Mouse (Mus musculus) thymus, postnatal 14 days (tissue): ENCODE results near the gene Tanc1.

Experiments used
- DNase-seq: peaks from one replicate; pipeline ENCODE4 v3.0.0; 2021

The Tanc1 gene

DNA sequence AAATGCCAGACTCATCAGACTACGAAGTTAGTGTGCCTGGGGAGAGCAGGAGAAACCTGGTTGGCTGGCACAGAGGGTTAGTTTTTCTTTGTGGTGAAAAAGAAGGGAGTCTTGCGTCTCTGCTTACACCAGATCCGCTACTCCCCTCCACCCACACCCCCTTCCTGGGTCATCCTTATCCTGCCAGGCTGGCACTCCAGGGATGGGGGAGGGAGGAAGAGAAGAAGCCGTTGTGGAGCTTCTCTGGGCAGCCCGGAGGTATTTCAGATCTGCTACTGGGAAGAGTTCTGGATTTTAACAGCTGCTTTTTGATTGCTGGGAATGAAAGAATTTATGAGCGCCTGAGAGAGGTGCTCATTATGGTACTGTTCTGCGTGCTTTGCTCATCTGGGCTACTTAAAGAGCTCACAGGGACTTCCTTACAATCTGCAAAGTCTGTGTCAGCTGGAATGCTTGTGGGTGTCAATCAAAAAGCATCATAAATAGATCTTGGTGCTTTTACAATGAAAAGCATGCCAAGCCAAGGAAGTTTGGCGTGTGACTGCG lies 1.7 kb downstream of the Tanc1 start:
- DNase-seq = peak; percentile 9

DNA sequence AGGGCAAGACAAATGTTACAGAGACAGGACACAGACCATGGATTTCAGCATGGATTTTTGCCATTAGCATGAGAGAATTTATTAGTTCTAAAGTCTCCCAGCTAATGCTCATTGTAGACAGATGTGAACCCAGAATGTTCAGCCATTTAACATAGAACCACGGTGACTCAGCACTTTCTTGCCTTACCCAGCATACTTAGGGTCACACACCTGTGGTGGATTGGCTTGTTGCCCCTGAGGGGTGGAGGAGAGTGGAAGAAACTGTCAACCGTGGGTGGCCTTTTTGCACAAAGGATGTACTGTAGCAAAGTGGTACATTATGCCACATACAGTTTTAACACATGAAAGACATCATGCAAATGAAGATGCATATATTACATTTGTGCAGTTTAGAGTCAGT lies 5.0 kb downstream of the Tanc1 start:
- no peak for DNase-seq

DNA sequence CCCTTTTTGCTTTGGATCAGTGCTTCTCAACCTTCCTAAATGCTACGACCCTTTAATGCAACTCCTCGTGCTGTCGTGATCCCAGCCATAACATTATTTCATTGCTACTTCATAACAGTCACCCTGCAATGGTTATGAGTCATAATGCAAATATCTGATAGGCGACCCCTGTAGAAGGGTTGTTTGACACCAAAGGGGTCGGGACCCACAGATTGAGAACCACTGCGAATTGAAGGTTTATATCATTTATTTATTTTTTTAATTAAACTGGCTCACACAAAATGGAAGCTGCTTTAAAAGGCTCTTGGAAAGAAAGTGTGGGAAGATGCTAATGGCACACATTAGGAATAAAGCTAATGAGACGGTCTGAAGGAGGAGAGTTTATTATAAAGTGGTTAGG lies 7.2 kb downstream of the Tanc1 start:
- no peak for DNase-seq

DNA sequence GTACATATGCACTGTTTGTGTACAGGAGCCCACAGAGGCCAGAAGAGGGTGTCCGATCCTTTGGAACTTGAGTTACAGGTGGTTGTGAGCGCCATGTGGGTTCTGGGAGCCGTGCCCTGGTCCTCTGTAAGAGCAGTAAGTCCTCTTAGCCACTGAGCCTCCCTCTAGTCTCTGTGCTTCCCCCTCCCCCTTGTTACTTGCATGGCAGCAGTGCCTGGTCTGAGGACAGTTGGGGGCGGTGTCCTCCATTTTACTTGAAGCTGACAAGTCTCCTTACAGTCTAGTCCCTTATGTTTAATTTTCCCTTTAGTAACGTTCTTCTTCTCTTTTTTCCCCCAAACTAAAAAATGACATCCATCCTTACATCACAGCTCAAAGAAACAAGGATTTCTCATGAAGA lies 8.8 kb downstream of the Tanc1 start:
- no peak for DNase-seq

DNA sequence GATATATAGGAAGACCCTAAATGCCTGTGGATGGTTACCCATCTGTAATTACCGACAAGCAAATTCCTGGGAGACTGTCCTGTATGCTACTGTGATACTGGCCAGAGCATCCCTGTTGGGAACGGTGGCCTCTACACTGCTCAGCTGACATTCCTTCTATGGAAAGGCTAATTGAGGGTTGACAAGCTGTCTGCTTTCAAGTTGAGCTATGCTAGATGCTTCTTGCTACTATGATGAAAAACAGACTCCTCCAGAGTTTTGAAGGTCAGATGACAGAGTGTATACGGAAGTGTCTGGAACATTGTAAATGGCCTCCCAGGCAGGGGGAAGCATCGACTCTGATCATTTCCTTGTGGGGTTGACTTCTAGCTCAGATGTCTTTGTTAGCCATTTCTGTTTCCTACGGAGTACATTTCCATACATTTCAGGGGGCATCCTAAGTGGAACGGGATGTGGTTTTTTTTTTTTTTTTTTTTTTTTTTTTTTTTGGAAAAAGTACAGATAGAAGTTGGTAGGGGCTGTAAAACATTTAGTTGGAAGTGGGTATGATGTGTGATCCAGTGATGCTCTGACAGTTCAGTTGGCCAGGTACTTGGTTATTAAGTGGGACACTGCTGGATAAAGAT lies 10.8 kb downstream of the Tanc1 start:
- DNase-seq = no peak

DNA sequence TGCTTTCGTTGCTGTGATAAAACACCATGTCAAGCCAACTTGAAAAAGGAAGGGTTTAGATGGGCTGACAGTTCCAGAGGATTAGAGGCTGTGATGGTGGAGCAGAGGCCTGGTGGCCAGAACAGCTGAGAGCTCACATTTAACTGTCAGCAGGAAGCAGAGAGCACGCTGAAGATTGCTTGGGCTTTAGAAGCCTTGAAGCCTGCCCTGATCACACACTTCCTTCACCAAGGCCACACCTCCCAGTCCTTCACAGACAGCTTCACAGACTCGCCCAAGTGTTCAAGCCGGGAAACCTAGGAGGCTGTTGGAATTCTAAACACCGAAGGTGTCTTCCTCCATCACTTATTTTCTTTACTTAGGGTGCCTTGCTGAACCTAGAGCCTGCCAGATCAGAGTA lies 12.0 kb downstream of the Tanc1 start:
- no peak for DNase-seq

DNA sequence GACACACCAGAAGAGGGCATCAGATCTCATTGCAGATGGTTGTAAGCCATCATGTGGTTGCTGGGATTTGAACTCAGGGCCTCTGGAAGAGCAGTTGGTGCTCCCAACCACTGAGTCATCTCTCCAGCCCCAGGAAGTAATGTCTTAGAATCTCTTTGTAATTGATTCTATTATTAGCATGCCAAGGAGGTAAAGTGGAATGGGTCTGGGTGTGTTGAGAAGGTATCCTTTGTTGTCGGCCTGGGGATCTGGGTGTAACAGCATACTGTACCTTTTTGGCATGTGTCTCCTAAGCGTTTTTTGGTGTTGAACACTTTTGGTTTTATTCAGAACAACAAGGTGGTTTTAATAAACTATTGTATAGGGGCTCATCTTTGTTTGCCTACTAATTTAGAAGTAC lies 13.6 kb downstream of the Tanc1 start:
- no peak for DNase-seq

DNA sequence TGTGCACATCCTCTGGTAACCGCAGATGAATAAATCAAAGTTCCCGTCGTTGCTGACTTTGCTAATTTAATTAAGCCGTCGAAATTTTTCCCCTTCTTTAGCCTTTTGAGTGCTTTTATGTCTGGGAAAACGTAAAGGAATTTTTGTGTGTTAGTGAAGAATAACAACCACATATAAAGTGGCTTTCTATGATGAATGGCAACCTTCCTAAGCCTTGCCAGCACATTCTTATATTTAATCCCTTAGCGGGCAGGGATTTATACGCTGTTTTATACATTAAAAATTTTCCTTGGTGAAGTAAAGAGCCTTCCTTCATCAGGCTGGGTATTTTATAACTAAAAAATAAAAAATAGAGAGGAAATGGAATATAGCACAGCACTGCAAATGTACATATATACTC lies 14.1 kb downstream of the Tanc1 start:
- DNase-seq = no peak

DNA sequence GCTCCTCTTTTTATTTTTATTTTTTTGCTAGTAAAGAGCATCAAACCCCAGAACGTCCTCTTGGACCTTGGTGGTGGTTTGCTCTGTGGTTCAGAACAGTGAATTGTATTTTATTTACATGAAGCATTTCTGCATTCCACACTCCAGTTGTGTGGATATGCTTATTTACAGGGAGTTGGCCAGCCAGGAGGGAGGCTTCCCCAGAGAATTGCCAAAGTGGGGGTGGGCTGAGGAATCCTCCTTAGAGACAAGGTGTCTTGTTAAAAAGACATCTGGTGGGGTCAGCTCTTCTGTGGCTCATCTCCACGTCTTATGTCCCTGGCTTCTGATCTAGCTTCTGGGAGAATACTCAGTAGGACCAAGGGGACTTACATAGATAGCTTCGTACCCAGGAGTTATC lies 14.6 kb downstream of the Tanc1 start:
- no peak for DNase-seq

DNA sequence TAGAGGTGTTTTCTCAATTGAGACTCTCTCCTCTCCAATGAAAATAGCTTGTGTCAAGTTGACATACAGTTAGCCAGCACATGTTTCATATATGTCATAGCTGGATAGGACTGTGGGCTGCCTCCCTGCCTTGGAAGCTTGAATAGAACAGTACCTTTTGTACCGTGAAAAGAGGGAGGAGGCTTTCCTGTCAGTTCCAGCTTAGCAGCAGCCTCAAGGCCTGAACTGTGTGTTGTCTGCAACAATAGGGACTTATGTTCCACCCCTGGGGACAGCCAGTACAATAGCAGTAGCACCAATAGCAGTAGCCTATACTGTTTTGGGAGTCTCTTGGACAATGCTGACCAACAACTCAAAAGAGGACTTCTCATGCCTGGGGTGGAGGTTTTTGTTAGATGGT lies 15.7 kb downstream of the Tanc1 start:
- DNase-seq = no peak

DNA sequence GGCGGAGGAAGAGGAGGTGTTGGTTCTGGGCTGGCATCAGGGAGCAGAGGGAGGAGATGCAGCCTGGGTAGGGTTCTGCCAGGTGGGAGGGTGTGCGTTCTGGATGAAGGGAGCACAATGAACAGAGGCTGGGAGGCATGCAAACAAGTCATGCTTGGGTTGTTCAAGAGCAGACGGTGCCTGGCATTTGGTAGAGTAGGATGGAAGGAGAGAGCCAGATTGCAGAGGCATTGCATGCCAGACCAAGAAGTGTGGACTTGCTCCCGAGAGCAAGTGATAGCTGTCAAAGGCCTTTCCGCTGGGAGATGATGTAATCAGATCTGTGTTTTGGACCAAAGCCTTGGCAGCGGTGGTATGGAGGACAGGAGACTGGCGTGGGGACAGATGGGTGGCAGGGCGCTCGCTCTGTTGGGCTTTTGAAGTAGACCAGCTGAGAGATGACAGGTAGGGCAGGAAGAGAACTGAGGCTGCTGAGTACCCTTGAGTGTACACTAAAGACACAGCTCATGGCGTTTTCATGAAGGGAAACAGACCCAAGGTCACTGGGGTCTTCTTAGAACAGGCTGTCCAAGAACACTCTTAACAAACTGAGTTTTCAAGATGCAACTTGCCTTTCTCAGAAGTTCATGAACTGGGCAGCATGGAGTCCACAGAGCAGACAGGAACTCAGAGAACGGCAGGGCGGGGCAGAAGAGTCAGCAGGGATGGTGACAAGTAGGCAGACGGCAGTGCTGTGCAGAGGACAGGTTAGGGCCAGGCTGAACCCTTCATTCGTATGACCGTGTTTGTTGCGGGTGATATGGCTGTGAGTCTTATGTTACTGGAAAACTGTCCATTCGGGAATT lies 16.4 kb downstream of the Tanc1 start:
- no peak for DNase-seq

DNA sequence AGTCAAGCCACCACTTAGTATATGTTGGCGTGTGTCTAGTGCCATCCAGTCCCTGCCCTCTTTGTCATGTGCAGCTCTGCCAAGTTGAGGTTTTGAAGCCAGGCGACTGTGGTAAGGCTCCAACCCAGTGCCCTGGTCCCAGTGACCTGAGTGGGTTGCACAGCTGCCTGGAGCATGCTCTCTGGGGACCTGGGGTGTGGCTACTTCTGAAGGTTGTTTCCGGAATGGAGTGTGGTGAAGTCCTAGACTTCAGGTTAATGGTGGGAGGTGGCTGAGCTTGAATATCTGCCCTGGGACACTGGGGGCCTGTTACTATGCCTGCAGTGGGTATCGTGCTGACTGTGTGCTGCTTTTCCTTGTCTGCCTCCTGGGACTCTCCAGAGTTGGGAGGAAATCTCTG lies 18.0 kb downstream of the Tanc1 start:
- peak; percentile 9 for DNase-seq

DNA sequence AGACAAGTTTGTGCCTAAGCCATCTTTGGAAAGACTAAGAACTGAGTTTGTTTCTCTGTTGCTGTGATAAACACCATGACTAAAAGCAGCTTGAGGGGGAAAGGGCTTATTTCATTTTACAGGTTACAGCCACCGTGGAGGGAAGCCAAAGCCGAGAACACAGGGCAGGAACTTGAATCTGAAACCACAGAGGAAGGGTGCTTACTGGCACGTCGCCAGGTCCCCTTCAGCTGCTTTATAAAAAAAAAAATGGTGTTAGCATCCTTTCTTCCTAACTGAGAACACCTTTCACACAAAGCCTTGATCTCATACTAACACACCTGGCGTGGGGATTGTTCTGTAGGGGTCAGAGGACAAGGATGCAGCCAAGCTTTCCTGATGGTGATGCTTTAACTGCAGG lies 19.6 kb downstream of the Tanc1 start:
- DNase-seq = peak; percentile 72

DNA sequence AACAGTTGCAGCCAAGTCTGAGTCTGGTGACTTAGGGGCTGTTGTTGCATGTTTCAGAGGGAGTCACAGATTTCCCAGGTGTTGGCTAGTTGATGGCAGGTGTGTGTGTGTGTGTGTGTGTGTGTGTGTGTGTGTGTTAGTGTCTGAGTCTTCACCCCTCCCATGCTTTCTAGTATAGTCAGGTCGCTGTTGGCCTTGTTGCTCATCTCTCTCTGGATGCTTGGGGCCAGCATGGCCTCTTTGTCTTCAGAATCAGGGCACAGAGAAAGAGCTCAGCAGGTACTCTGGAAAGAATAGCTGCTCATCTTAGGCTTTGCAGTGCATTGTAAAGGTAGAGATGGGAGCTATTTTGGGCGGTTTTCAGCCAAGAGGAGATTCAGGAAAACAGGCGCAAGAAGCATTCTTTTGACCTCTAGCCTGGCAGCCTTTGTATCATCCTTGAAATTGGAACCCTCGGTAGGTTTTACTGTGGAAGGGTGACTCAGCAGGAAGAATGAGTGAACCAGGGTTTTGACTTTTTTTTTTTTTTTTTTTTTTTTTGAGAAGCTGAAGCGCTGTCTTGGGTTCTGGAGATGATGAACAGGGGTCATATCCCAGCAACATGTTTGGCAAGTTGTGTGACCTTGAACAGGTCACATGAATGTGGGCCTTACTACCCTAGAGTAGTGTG lies 22.1 kb downstream of the Tanc1 start:
- no peak for DNase-seq

DNA sequence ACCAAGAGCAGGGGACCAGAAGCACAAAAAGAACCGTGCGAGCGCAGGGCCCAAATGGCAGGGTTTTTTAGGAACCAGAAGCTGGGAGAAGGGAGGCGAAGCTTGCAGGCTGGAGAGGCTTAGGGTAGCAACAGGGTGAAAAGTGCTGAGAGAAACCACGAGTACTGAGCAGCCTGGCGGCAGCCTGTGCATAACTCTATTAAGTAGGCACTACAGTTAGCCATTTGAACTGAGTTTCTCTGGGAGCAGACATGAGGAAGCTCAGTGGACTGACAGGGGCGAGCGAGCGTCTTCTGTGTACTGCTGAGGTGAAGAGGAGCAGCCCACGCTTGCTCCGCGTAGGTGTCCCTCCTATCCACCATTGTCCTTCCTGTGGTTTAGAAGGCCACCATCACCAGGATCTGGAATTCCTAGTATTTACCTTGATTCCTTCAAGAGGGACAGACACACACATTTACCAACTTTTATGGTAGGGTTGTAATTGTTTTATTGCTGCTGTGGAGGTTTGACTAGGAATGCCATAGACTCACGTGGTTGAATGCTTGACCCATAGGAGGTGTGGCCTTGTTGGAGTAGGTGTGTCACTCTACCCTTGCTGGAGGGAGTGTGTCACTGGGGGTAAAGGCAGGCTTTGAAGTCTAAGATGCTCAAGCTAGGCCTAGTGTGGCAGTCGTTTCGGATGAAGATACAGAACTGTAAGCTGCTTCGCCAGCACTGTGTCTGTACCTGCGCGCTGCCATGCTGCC lies 25.4 kb downstream of the Tanc1 start:
- no peak for DNase-seq

DNA sequence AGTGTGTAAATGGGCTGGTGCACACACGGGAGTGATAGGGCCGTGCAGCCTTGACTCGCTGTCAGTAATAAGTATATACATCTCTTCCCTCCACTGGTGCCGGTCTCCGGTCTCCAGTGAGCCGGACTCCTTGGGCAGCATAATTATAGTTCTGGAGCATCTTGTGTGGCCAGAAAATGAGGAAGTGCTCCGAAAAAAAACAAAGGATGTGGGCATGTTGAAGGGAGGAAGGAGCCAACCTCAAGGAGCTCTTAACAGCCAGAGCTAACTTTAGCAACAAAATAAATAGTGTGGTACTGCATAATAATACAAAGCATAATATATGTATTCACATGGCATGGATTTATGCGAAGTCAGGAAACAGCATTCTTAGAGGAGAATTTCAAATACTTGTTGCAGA lies 30.9 kb downstream of the Tanc1 start:
- DNase-seq = no peak

DNA sequence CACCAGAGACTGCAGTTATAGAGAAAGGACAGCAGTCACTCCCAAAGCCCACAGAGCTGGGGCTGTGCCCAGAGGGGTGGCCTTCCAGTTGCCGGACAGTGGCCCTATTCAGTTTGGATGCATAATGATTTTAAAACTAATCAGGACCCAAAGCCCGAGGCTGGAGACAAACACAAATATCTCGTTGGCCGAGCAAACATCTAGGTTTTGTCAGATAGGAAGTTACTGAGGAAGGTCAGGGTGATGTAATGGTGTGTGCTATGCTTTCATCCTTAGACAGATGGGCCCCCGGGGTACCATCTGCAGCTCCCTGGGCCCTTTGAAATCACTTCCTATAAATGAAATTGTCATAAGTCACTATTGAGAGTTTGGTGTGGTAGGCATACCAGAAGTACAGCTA lies 33.0 kb downstream of the Tanc1 start:
- peak; percentile 7 for DNase-seq

DNA sequence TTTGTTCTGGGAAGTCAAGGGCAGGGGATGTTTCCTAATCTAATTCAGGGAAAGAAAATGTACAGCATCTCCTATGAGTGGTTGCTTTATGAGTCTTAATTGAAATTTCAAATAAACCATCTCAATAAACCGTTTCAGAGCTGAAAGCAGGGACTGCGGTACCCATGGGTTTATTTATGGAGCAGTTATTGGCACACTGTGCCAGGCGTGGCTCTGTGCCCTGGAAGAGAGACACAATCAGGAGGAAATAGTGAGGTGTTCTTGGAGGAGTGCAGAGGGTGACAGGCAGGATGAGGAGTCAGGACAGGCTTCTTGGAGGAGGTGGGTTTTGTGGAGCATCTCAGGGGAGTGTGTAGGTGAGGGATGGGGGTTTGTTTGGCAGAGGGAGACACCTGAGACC lies 33.7 kb downstream of the Tanc1 start:
- no peak for DNase-seq

DNA sequence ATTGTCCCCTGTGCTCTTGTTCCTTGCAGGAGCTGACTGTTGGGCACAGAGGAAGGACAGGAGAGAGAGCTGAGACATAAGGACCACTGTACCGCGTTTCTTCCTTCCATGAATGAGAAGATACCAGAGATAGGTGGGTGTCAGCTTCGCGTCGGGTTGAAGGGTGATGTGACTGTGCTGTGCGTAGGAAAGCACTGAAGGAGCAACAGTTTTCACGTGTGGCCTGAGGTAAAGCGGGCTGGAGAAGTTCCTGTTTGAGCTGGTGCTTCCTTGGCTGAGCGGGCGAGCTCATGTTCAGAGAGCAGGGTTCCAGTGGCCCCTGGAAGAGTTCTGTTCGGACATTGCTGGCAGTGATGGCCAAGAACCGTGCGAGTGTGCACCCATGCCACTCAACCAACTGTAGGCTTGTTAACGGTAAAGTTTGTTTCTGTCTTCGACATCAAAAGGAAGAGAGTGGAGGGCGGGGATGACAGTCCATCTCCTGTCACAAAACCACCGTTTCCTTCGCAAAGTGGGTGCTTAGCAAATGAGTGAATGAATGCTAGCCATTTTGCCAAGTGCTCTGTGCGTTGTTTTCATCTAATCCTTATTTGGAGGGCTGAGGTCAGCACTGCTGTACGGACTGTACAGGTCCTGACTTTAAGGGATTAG lies 35.0 kb downstream of the Tanc1 start:
- peak; percentile 32 for DNase-seq

DNA sequence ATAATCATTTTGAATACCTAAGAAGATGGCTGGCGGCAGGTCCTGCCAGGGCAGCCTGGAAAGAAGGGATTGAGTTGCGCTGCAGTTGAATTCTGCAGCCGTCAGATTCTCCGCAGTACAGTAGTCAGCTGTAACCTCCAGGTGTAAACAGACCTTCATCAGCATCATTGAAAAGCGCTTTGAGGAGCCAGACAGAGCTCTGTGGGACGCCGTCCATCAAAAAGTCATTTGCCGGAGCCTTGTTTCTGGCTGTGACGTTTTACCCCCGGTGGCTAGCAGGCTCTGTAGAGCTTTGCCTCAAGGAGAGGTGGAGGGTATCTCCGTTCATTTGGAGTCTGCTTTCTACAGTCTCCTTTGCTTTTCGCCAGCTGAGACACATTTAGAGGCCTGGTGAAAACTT lies 36.6 kb downstream of the Tanc1 start:
- DNase-seq = no peak

DNA sequence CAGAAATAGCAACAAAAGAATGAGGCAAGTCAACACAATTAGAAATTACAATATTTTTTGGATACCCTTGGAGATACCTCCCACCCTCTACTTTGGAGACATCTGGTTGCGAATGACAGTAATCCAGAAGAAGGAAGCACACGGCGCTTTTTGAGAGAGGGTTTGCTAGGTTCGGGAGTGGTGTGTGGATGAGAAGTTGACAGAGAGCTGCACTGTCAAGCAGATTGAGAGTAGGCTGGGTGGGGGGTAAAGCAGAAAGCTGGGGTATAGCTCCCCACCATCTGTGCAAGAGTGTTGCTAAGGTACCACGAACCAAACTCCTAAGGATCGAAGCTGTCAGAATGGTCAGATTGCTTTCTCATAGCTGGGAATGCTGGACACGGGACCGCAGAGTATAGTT lies 40.0 kb downstream of the Tanc1 start:
- DNase-seq = no peak

DNA sequence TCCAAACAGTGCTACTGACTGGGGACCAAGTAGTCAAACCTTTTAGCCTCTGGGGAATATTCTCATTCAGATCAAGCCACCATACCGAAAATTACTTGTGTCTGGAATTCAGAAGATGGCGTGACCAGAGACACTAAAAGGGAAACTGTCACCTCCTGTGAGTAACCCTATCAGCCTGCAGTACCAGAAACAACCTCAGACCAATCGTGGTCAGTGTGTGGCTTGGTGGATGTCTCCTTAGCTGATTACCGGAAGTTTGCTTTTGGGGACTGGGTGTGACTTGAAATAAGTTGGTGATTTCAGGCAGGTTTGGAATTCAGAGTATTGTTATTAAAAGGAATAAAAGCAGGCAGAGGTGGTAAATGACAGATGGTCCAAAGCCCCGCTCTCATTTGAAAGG lies 40.9 kb downstream of the Tanc1 start:
- no peak for DNase-seq
